Mouse (Mus musculus) v-Abl transformed pro-B cells (cell line): ENCODE data around the gene Dlk1.

Experiments
- in situ Hi-C, 2 experiments: fragments of 400-800 bp; cut with MboI; formaldehyde crosslinking; loops; one replicate each; pipeline ENCODE4 v1.15.1; 2025; ENCODE audit not compliant: unreplicated experiment in 2 of 2

The Dlk1 gene

GRCm38 (mm10) chr12:109437559-109438350 is 14.9 kb upstream of the Dlk1 start:
- in situ Hi-C loops, result loop anchor here (5.0 to 25.0 kb wide), 7 partner anchors 97 to 1325 kb away; no protein-coding TSS in a partner anchor

DNA sequence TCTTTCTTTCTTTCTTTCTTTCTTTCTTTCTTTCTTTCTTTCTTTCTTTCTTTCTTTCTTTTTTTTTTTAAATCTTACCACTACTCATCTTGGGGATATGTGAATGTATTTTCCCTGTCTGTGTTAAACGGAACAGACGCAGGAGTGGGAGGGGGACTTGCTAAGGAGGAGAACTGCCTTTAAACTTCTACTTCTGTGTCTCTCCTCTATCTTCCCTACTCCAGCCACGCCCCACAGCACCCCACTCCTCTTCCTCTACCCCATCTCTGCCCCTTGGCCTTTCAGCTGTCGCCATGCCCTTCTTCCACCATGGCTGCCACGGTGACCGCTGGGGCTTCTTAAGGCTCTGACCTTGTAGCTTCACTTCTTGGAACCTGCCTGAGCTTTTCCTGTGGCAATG is 14.2 kb upstream of the Dlk1 start:
- in situ Hi-C loops, result loop anchor here (5.0 to 25.0 kb wide), 7 partner anchors 96 to 1326 kb away; no protein-coding TSS in a partner anchor

GRCm38 (mm10) chr12:109439974-109440373 is 12.6 kb upstream of the Dlk1 start:
- in situ Hi-C loops, result loop anchor here (5.0 to 25.0 kb wide), 10 partner anchors 95 to 1328 kb away; no protein-coding TSS in a partner anchor

GRCm38 (mm10) chr12:109441366-109441765 is 11.3 kb upstream of the Dlk1 start:
- in situ Hi-C loops, result loop anchor here (5.0 to 25.0 kb wide), 6 partner anchors 369 to 1329 kb away; no protein-coding TSS in a partner anchor

- in situ Hi-C loops, result loop anchor here (5.0 to 25.0 kb wide), 6 partner anchors 370 to 1330 kb away; no protein-coding TSS in a partner anchor
These were observed 10.5 kb upstream of the Dlk1 start for GRCm38 (mm10) chr12:109442115-109442514.

DNA sequence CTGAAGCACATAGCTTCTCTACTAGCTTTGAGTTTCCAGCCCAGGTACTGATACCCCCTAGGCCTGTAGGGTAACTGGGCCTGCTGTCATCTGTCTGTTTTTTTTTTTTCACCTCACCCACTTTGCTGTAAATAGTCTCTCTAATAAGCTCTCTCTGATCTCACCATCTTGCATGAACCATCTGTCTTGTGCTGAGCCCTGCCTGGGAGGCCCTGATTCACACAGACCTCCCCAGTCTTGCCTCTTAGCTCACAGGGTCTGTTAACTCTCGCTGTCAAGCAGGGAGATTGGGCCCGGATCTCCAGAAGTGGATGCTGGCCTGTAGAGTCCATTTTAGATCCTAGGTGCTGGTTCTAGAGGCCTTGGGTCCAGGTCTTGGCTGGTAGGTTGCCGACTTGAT is 9.3 kb upstream of the Dlk1 start:
- in situ Hi-C loops, result loop anchor here (5.0 to 25.0 kb wide), 6 partner anchors 371 to 1331 kb away; no protein-coding TSS in a partner anchor

DNA sequence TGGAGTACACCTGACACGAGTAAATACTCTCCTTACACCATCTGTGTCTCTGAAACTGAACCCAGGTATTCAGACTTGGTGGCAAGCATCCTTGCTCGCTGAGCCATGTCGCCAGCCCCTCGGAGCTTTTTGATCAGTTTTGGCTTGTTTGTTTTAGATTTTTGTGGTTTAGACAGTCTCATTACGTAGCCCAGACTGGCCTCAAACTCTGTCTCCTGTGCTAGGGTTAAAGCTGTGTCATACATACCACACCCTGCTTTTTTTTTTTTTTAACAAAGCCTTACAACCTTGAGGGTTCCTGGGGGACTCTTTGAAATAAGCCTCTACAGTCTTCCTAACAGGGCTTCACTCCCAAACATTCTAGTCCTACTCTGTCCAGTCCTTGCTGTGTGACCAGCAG is 7.6 kb upstream of the Dlk1 start:
- in situ Hi-C loops, result loop anchor here (5.0 to 25.0 kb wide), 6 partner anchors 373 to 1333 kb away; no protein-coding TSS in a partner anchor

- in situ Hi-C loops, result loop anchor here (10.0 to 25.0 kb wide), 3 partner anchors 681 to 1333 kb away; no protein-coding TSS in a partner anchor
These were observed 7.0 kb upstream of the Dlk1 start for GRCm38 (mm10) chr12:109445499-109446235.

GRCm38 (mm10) chr12:109446236-109446941 is 6.2 kb upstream of the Dlk1 start:
- in situ Hi-C loops, result loop anchor here (10.0 to 25.0 kb wide), 3 partner anchors 682 to 1334 kb away; no protein-coding TSS in a partner anchor

DNA sequence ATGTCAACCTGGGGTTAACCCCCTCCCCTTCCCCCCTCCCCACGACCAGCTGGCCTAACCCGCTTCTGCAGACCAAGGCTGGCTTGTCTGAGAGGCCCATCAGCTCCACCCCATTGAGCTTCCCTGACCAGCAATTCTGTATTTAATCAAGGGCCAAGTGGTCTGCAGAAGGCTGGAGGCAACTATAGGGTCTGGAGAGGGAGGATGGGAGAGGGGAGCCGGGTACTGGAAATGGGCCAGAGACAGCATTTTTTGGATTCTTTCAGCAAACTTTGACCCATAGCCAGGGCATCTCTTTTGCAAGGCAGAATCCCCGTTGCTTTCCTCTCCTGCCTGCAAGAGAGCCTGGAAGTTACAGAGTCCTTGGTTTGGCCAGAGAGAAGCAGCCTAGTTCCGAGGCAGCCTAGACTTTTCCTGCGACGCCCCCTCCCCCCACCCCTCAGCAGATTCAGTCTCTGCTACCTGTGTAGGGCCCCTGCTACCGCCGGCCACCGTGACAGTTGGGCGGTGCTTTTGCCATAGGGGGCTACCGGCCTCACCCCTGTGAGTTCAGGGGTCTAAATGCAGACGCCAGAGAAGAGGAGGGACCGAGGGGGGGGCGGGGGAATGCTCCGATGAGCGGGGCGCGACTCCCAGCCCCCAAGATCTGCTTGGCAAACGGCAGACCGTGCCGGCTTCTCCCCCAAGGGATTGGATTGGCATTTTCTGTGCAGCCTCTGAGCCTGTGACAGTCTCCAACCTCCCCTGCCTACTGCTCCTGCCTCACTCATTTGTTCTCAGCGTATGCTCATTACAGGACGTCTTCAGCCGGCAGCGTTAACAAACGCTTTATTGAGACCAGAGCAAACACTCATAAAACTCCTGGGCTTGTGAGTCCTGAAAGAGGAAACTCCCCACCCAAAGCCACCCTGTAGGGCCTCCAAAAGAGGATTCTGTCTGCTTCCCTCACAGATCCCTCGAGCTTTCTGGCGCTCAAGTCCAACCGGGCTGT is 2.9 kb upstream of the Dlk1 start:
- in situ Hi-C loops, result loop anchor here (10.0 to 25.0 kb wide), 3 partner anchors 685 to 1337 kb away; no protein-coding TSS in a partner anchor

DNA sequence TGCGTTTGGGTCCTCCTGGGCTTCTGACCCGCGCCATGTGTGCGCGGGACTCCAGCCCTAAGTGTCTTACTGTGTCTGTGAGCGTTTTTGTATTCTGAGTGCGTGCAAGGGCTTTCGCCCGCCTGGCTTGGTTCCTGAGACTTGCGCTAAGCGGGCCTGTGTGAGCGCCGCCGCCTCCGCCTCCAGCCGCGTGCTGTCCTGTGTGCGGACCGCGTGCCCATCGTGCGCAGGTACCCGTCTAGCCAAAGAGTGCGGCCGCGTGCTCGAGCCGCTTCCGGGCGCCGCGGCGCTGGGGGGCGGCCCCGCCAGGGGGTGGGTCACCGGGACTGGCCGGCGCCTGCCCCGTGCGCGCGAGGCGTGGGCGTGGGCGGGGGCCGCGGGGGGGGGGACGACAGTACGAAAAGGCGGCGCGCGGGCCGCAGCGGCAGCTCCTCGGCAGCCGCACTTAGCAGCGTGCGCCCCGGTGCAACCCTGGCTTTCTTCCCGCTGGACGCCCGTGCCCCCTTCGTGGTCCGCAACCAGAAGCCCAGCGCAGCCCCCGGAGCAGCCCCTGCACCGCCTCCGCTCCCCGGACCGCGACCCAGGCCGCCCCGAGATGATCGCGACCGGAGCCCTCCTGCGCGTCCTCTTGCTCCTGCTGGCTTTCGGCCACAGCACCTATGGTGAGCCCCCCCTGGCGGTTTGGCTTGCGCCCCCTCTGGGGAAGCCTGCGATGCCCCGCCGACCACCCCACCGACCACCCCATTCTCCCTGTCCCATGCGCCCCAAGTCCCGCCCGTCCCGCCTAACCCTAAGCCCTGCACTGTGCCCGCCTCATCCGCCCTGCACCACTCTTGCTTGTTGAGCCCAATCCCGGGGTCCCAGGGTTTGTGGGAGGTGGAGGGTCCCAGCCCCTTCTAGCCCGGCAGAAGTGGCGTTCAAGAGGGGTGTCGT is 708 bp downstream of the Dlk1 start:
- in situ Hi-C loops, result no loop called here

GRCm38 (mm10) chr12:109454137-109454536 is 1.5 kb downstream of the Dlk1 start:
- in situ Hi-C loops, result no loop called here

- in situ Hi-C loops, result no loop called here
These were observed 4.0 kb downstream of the Dlk1 start for GRCm38 (mm10) chr12:109456531-109457202.

GRCm38 (mm10) chr12:109457836-109458235 is 5.2 kb downstream of the Dlk1 start:
- in situ Hi-C loops, result no loop called here

DNA sequence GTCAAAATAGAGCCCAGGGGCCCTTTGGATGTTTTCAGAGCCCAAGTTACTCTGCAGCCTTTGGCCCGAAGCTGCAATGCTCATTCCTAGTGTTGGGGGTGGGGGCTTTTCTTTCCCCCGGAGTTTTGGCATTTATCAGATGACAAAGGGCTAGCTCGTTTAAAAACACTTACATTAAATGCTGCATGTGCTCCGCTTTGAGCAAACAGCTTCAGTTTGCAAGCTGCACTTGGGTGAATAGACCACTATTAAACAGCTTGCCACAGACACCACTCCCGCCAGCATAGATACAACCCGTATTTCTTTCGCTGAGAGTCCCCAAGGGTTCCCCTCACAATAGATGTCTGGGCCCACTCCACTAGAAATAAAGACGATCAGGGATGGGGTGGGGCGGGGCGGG is 6.3 kb downstream of the Dlk1 start:
- in situ Hi-C loops, result no loop called here

- in situ Hi-C loops, result no loop called here
These were observed 7.1 kb downstream of the Dlk1 start for GRCm38 (mm10) chr12:109459481-109460401.

DNA sequence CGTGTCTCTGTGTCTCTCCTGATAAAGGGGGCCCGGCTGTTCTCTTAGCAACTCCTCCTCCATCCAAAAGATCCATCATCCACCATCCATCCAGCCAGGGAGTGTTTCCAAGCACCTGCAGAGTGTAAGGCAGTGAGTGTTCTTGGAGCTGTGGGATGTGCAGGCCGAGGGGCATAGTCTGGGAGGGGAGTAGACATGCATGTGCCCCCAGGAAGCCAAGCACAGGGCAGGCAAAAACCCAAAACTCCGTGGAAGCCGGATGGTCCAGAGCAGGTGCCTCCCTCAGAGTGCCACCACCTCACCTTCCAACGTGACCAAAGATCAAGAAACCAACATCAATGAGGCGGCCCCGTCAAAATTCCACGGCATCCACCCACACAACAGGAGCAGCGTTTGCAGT is 10.0 kb downstream of the Dlk1 start:
- in situ Hi-C loops, result no loop called here
